Mouse (Mus musculus) T-cell, adult 66 days (primary cell): ENCODE results near the gene Klkb1. TPM values are rescaled to one million over a fixed set of nuclear protein-coding genes. Genes with fewer than 3 reads are reported as not detected.

Experiments used
- total RNA-seq, 2 experiments: library from RNA; stranded (reverse); gene quantifications; 3 replicates in 1 of 2; 4 replicates in 1 of 2; pipeline ENCODE4 v1.2.4; 2023

Gene Klkb1
- total RNA-seq: under 1 TPM in 1 of 2 experiments, not detected in 1; 0.15 TPM

DNA sequence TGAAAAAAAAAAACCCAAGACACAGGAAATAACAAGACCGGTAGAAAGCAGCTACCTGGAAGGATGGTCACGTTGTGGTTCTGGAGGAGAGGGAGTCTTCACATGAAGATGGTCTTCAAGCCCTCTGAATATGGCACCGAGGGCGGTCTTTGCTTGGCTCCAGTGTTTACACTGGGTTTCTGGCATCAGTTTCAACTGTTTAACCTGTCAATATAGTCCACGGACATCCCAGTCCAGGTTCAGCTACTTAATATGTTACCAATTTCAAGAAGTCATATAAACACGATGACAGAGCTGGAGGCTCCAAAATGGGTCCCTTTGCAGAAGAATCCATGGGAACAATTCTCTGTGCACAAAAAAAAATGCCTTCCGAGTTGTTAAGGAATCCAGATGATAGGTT is at the start of gene Klkb1:
TSS of gene Klkb1 (minus strand) at position 173 of the 400 bp plus-strand sequence.

DNA sequence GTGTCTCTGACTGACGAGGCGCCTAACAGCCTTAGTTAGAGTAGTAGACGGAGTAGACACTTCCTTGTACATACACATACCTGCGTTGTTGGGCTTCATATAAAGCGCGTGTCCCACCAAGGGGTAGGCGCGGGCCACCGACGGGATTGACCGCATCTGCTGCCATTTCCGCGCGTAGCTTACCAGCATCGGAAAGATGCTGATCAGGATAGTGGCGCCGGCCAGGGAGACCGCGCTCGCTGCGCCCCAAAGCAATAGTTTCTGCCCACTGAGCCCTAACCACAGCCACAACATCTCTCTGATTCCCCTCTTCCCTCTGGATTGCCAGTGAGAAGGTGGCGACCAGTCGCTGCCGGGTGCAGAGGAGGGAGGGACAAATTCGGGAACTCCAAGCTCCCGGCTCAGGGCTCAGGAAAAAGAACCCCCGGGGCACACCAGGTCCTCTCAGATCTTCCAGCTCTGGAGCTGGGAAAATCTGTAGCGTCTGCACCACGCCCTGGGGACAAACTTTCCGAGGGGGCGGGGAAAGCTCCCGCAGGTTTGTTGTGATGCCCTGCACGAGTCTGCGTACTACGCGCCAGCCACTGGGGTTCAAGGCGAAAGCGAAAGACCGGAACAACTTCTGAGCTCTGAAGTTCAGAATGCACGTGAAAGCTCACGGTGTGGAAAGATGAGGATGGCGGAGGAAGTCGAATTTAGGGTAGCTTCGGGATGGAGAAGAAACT is 38.2 kb upstream of the Klkb1 start, which contains the start of gene Cyp4v3:
TSS of gene Cyp4v3 (minus strand) at position 532 of the 725 bp plus-strand sequence.

DNA sequence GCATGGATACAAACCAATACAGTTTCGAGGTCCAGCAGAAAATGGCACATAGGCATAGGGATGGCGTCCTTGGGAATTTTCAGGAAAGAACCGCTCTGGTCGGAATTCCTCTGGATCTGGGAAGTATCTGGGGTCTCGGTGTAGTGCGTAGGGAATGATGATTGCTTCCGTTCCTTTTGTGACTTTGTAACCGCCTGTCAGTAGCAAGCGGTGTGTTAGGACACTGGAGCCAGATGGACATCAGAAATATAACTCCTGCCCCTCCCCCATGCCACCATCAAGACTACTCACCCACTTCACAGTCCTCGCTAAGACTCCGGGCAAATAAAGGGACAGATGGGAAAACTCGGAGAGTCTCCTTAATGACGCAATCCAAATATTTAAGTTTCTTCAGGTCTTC is 13.7 kb upstream of the Klkb1 start, which contains the start of gene Gm45753:
TSS of gene Gm45753 (minus strand) at position 101 of the 400 bp plus-strand sequence.

DNA sequence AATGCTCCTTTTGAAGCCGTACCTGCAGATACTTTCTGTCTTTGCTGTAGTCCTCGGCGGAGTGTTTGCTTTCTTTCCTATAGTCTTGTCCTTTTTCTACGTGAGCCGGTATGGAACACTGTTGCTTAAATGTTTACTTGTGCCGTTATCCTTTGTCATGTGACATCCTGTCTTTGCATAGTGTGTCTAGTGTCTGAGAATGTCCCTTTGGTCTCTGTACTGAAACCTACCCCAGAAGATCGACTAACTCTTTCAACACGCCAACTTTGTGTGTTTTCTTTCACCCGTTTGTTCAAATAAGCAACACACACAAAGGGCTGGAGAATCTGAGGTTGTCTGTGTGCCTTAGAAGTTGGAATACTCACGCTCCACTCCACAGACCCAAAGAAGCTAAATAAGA is 32.7 kb downstream of the Klkb1 start, which contains the start of gene F11:
TSS of gene F11 (minus strand) at position 112 of the 400 bp plus-strand sequence.

Other genes starting within 250 kb of the Klkb1 start
- not detected for gene Mtnr1a, start 225.7 kb downstream of the Klkb1 start, total RNA-seq
- not detected for gene F11, start 32.8 kb downstream of the Klkb1 start, total RNA-seq
- not detected for gene Gm45753, start 13.6 kb upstream of the Klkb1 start, total RNA-seq
- 1 to 10 TPM; 5.9 to 6.7 TPM for gene Cyp4v3, start 38.4 kb upstream of the Klkb1 start, total RNA-seq
- gene Fam149a, start 87.4 kb upstream of the Klkb1 start, total RNA-seq: not detected
- gene Tlr3, start 116.2 kb upstream of the Klkb1 start, total RNA-seq: under 1 TPM; 0.39 to 0.58 TPM
- under 1 TPM in 1 of 2 experiments, not detected in 1; 0.20 TPM for gene Sorbs2, start 212.9 kb upstream of the Klkb1 start, total RNA-seq